ENCODE assay signal across 11 mouse cellular contexts in genomic region chr10:80317011-80317410, GRCm38 (mm10). TPM values are rescaled to one million over a fixed set of nuclear protein-coding genes. Genes with fewer than 3 reads are reported as not detected.
DNase-seq lines count a peak whose midpoint lies in the region; ATAC-seq and TF ChIP-seq lines count a peak whose summit lies in the region.
"Had no signal": no experiment of that assay in that cellular context is flagged by ENCODE, and none has a peak within 500 bp of the region (broad histone marks: within the 10 kb centered on the region; RNA-seq: fewer than 3 reads in every experiment).

No protein-coding gene starts in this region.

- TF ChIP-seq POLR2A in olfactory bulb, adult 2 months (IDR thresholded peaks at IDR 0.05; ENCODE audit: insufficient read depth, low read depth, low read length) = 0 out of 2 replicates have a peak, but pooled peaks have one; percentile 8

- peaks cover 44% of the 10 kb centered on the region for H3K4me1 ChIP-seq in heart, embryonic 16.5 days (ENCODE audit: control insufficient read depth, insufficient read depth, low read length)
- peaks cover 61% of the 10 kb centered on the region for H3K4me1 ChIP-seq in midbrain, embryonic 10.5 days
- H3K4me1 ChIP-seq in midbrain, embryonic 11.5 days (ENCODE audit: control insufficient read depth, insufficient read depth, low read length) = peaks cover 12% of the 10 kb centered on the region
- H3K4me1 ChIP-seq in olfactory bulb, adult 2 months (ENCODE audit: control insufficient read depth, insufficient read depth, low read length) = peaks cover 57% of the 10 kb centered on the region

- no peak overlapping the region; the same call in 1 of the 2 replicates for H3K4me2 ChIP-seq in heart, embryonic 16.5 days (ENCODE audit: low read depth, low read length)
- no peak overlapping the region for H3K4me2 ChIP-seq in midbrain, embryonic 11.5 days
- H3K4me2 ChIP-seq: embryonic facial prominence, embryonic 12.5 days had no signal

- peak; percentile 23 to 42 for DNase-seq in cerebellum, postnatal 14 days
- DNase-seq in cerebellum, postnatal 36 days = no peak
- DNase-seq in heart, adult 9 months (ENCODE audit: low spot score in 2 of 2) = no peak
- no peak for DNase-seq in midbrain, embryonic 10.5 days (ENCODE audit: low spot score)
- no peak for DNase-seq in midbrain, embryonic 11.5 days (ENCODE audit: low spot score, missing footprints)
- DNase-seq: heart, postnatal 36 days; kidney, adult 8-10 months had no signal

- ATAC-seq in heart, embryonic 16.5 days (replicated peaks; ENCODE audit: extremely low read depth, insufficient read depth, low FRiP score) = no peak
- no peak for ATAC-seq in midbrain, embryonic 11.5 days (ENCODE audit: low FRiP score)
- no peak for ATAC-seq in megakaryocyte progenitor cell, adult 5-6 weeks (replicated peaks; ENCODE audit: poor library complexity)

- no peaks in the 10 kb centered on the region for H3K36me3 ChIP-seq in heart, embryonic 16.5 days (ENCODE audit: control insufficient read depth, insufficient read depth)
- H3K36me3 ChIP-seq in midbrain, embryonic 10.5 days = peaks cover 73% of the 10 kb centered on the region
- peaks cover 7% of the 10 kb centered on the region for H3K36me3 ChIP-seq in midbrain, embryonic 11.5 days (ENCODE audit: control insufficient read depth, insufficient read depth, low read length)

- peak overlapping the region; percentile 55 for H3K9ac ChIP-seq in heart, embryonic 16.5 days (ENCODE audit: low read length)
- no peak overlapping the region for H3K9ac ChIP-seq in midbrain, embryonic 11.5 days (ENCODE audit: low read length)
- H3K9ac ChIP-seq: embryonic facial prominence, embryonic 12.5 days had no signal

- H3K9me3 ChIP-seq in heart, embryonic 16.5 days (replicated peaks; ENCODE audit: control insufficient read depth, low read length) = no peaks in the 10 kb centered on the region
- H3K9me3 ChIP-seq in midbrain, embryonic 10.5 days (replicated peaks) = no peaks in the 10 kb centered on the region
- no peaks in the 10 kb centered on the region for H3K9me3 ChIP-seq in midbrain, embryonic 11.5 days (ENCODE audit: control insufficient read depth, low read length)
- H3K9me3 ChIP-seq: embryonic facial prominence, embryonic 12.5 days had no signal

- no peak overlapping the region for H3K4me3 ChIP-seq in heart, embryonic 16.5 days (ENCODE audit: low read length)
- 0 out of 2 replicates have a peak overlapping the region, but pooled peaks have one; percentile 18 for H3K4me3 ChIP-seq in midbrain, embryonic 10.5 days
- no peak overlapping the region for H3K4me3 ChIP-seq in midbrain, embryonic 11.5 days (ENCODE audit: low read depth, low read length)
- H3K4me3 ChIP-seq in olfactory bulb, adult 2 months (ENCODE audit: insufficient read depth, low read depth, low read length) = no peak overlapping the region
- H3K4me3 ChIP-seq: embryonic facial prominence, embryonic 12.5 days had no signal

- H3K27me3 ChIP-seq in heart, embryonic 16.5 days (ENCODE audit: control insufficient read depth, insufficient read depth, low read length) = peaks cover 50% of the 10 kb centered on the region
- peaks cover 63% of the 10 kb centered on the region for H3K27me3 ChIP-seq in midbrain, embryonic 10.5 days (ENCODE audit: low read depth, poor library complexity, severe bottlenecking)
- peaks cover 3% of the 10 kb centered on the region; the same call in 1 of the 2 replicates for H3K27me3 ChIP-seq in midbrain, embryonic 11.5 days (ENCODE audit: control insufficient read depth, insufficient read depth, low read length)

- WGBS in heart, embryonic 16.5 days = 50% methylated on average over 10 of the region's 10 CpGs
- WGBS in midbrain, embryonic 10.5 days = 65% methylated on average over 10 of the region's 10 CpGs
- WGBS in midbrain, embryonic 11.5 days = 60% methylated on average over 10 of the region's 10 CpGs
- WGBS in olfactory bulb, adult 2 months = 64% methylated on average over 10 of the region's 10 CpGs

- TF ChIP-seq CTCF in olfactory bulb, adult 2 months (IDR thresholded peaks at IDR 0.05; ENCODE audit: insufficient read depth, low read depth, low read length) = no peak

- no peak overlapping the region for H3K27ac ChIP-seq in heart, embryonic 16.5 days (ENCODE audit: low read length)
- no peak overlapping the region for H3K27ac ChIP-seq in midbrain, embryonic 10.5 days (replicated peaks)
- no peak overlapping the region for H3K27ac ChIP-seq in midbrain, embryonic 11.5 days (ENCODE audit: low read depth, low read length)
- no peak overlapping the region for H3K27ac ChIP-seq in olfactory bulb, adult 2 months (ENCODE audit: insufficient read depth, low read depth, low read length)
- H3K27ac ChIP-seq: embryonic facial prominence, embryonic 12.5 days had no signal

RNA-seq across cellular contexts. Expression of gene 2310011J03Rik, which starts 3.3 kb away (rescaled TPM):
- polyA plus RNA-seq in heart, embryonic 16.5 days (2015; fragmentation: Nextera tagmentation; extraction: Ambion mirVana) = 33.5 and 35.8 TPM in 2 replicates
- 57.3 TPM in 2 replicates for polyA plus RNA-seq in midbrain, embryonic 10.5 days (2016; fragmentation: Nextera tagmentation; extraction: Ambion mirVana)
- polyA plus RNA-seq in midbrain, embryonic 11.5 days (2014; fragmentation: Nextera tagmentation; extraction: Ambion mirVana) = 36.2 and 40.8 TPM in 2 replicates
- polyA plus RNA-seq in olfactory bulb, adult 2 months (2012; ENCODE audit: insufficient read depth, insufficient read length, low replicate concordance, missing spikeins) = not detected in 2 replicates
- total RNA-seq in megakaryocyte progenitor cell, adult 5-6 weeks (2015) = 22.9 and 24.2 TPM in 2 replicates
- 15.7 and 16.8 TPM in 2 replicates for total RNA-seq in megakaryocyte progenitor cell, adult 5-6 weeks (2017)

RNA-seq across cellular contexts. Expression of gene Pcsk4, which starts 12.3 kb away (rescaled TPM):
- polyA plus RNA-seq in heart, embryonic 16.5 days (2015; fragmentation: Nextera tagmentation; extraction: Ambion mirVana) = 1.6 and 1.9 TPM in 2 replicates
- 3.3 and 4.2 TPM in 2 replicates for polyA plus RNA-seq in midbrain, embryonic 10.5 days (2016; fragmentation: Nextera tagmentation; extraction: Ambion mirVana)
- polyA plus RNA-seq in midbrain, embryonic 11.5 days (2014; fragmentation: Nextera tagmentation; extraction: Ambion mirVana) = 1.5 and 1.8 TPM in 2 replicates
- polyA plus RNA-seq in olfactory bulb, adult 2 months (2012; ENCODE audit: insufficient read depth, insufficient read length, low replicate concordance, missing spikeins) = not detected in 2 replicates
- total RNA-seq in megakaryocyte progenitor cell, adult 5-6 weeks (2015) = 5.3 and 7.0 TPM in 2 replicates
- total RNA-seq in megakaryocyte progenitor cell, adult 5-6 weeks (2017) = 0.67 and 1.8 TPM in 2 replicates

RNA-seq across cellular contexts. Expression of gene Reep6, which starts 12.7 kb away (rescaled TPM):
- polyA plus RNA-seq in heart, embryonic 16.5 days (2015; fragmentation: Nextera tagmentation; extraction: Ambion mirVana) = 1.8 and 2.6 TPM in 2 replicates
- polyA plus RNA-seq in midbrain, embryonic 10.5 days (2016; fragmentation: Nextera tagmentation; extraction: Ambion mirVana) = 9.1 and 11.5 TPM in 2 replicates
- polyA plus RNA-seq in midbrain, embryonic 11.5 days (2014; fragmentation: Nextera tagmentation; extraction: Ambion mirVana) = 4.0 and 4.5 TPM in 2 replicates
- not detected in 2 replicates for polyA plus RNA-seq in olfactory bulb, adult 2 months (2012; ENCODE audit: insufficient read depth, insufficient read length, low replicate concordance, missing spikeins)
- total RNA-seq in megakaryocyte progenitor cell, adult 5-6 weeks (2015) = 2.7 and 3.8 TPM in 2 replicates
- total RNA-seq in megakaryocyte progenitor cell, adult 5-6 weeks (2017) = 1.2 and 1.5 TPM in 2 replicates

RNA-seq across cellular contexts. Expression of gene Apc2, which starts 21.2 kb away (rescaled TPM):
- 1.5 TPM in 2 replicates for polyA plus RNA-seq in heart, embryonic 16.5 days (2015; fragmentation: Nextera tagmentation; extraction: Ambion mirVana)
- 28.3 and 61.6 TPM in 2 replicates for polyA plus RNA-seq in midbrain, embryonic 10.5 days (2016; fragmentation: Nextera tagmentation; extraction: Ambion mirVana)
- polyA plus RNA-seq in midbrain, embryonic 11.5 days (2014; fragmentation: Nextera tagmentation; extraction: Ambion mirVana) = 63.4 and 66.5 TPM in 2 replicates
- not detected in 2 replicates for polyA plus RNA-seq in olfactory bulb, adult 2 months (2012; ENCODE audit: insufficient read depth, insufficient read length, low replicate concordance, missing spikeins)
- not detected in 2 replicates for total RNA-seq in megakaryocyte progenitor cell, adult 5-6 weeks (2015)
- 0.03 TPM in 1 of 2 replicates, not detected in the other for total RNA-seq in megakaryocyte progenitor cell, adult 5-6 weeks (2017)

RNA-seq across cellular contexts. Expression of gene Rps15, which starts 24.8 kb away (rescaled TPM):
- 536 and 549 TPM in 2 replicates for polyA plus RNA-seq in heart, embryonic 16.5 days (2015; fragmentation: Nextera tagmentation; extraction: Ambion mirVana)
- polyA plus RNA-seq in midbrain, embryonic 10.5 days (2016; fragmentation: Nextera tagmentation; extraction: Ambion mirVana) = 889 and 1,053 TPM in 2 replicates
- 752 and 845 TPM in 2 replicates for polyA plus RNA-seq in midbrain, embryonic 11.5 days (2014; fragmentation: Nextera tagmentation; extraction: Ambion mirVana)
- 978 TPM in 1 of 2 replicates, not detected in the other for polyA plus RNA-seq in olfactory bulb, adult 2 months (2012; ENCODE audit: insufficient read depth, insufficient read length, low replicate concordance, missing spikeins)
- total RNA-seq in megakaryocyte progenitor cell, adult 5-6 weeks (2015) = 2,196 and 2,314 TPM in 2 replicates
- 2,623 and 2,987 TPM in 2 replicates for total RNA-seq in megakaryocyte progenitor cell, adult 5-6 weeks (2017)

Comparison
In these comparisons a context has a peak if more than half of its experiments do, and no peak if none do; other contexts are left out.
1. DNase-seq: peak in cerebellum, postnatal 14 days (2 of 2); none in cerebellum, postnatal 36 days (0 of 2), heart, adult 9 months (0 of 2), midbrain, embryonic 10.5 days (single experiment) and midbrain, embryonic 11.5 days (single experiment).
2. RNA of gene 2310011J03Rik, which starts 3.3 kb away (polyA plus RNA-seq): 57.3 TPM in midbrain, embryonic 10.5 days, 36.2 to 40.8 TPM in midbrain, embryonic 11.5 days and 33.5 to 35.8 TPM in heart, embryonic 16.5 days; not detected in olfactory bulb, adult 2 months; every median in the first group is over 10 times any median in the second.